Mouse (Mus musculus) embryonic fibroblast, embryonic 13.5 days (primary cell): Measurements from ENCODE around the gene Tbx15.

Experiments used
- CTCF ChIP-seq: IDR thresholded peaks from 2 replicates; pipeline ENCODE4 v1.5.1; 2011; ENCODE audit warnings: mild to moderate bottlenecking, control low read depth, low read length, moderate library complexity, borderline replicate concordance; ENCODE audit not compliant: insufficient read depth
- POLR2A ChIP-seq: IDR thresholded peaks from 2 replicates; pipeline ENCODE4 v1.6.1; 2011; ENCODE audit warnings: low read depth, mild to moderate bottlenecking, control low read depth, low read length, moderate library complexity

- TF ChIP-seq POLR2A, result no peak
- no peak for TF ChIP-seq CTCF
Measured at GRCm38 (mm10) chr3:99203331-99203730, 36.9 kb upstream of the Tbx15 start.
